Mouse (Mus musculus) heart, adult 2 months (tissue): Measurements from ENCODE around the gene Prrt3. TPM values are rescaled to one million over a fixed set of nuclear protein-coding genes. Genes with fewer than 3 reads are reported as not detected.

Source experiments
- DNase-seq, 2 experiments: peaks; one replicate each; pipeline ENCODE4 v3.0.0; 2021
- H3K27ac ChIP-seq: fragments of 200-600 bp; 2 replicates; pipeline ENCODE4 v1.8.1; 2022
- H3K27me3 ChIP-seq: fragments of 200-500 bp; 2 replicates; pipeline ENCODE4 v1.6.1; 2012; ENCODE audit warnings: mild to moderate bottlenecking, low read length, inconsistent platforms, mixed read lengths; ENCODE audit not compliant: control insufficient read depth, insufficient read depth
- H3K36me3 ChIP-seq: fragments of 200-500 bp; 2 replicates; pipeline ENCODE4 v1.6.1; 2012; ENCODE audit warnings: low read length, inconsistent platforms; ENCODE audit not compliant: control insufficient read depth, insufficient read depth
- H3K4me1 ChIP-seq: fragments of 200-500 bp; 2 replicates; pipeline ENCODE4 v1.6.1; 2011; ENCODE audit warnings: low read length; ENCODE audit not compliant: control insufficient read depth, insufficient read depth
- H3K4me3 ChIP-seq: fragments of 200-600 bp; 2 replicates; pipeline ENCODE4 v1.8.1; 2022
- H3K79me2 ChIP-seq: fragments of 200-500 bp; replicated peaks from 2 replicates; pipeline ENCODE4 v1.6.1; 2012; ENCODE audit warnings: mild to moderate bottlenecking, inconsistent platforms, low read length, moderate library complexity, mixed read lengths; ENCODE audit not compliant: control insufficient read depth, insufficient read depth
- H3K9ac ChIP-seq: fragments of 200-500 bp; 2 replicates; pipeline ENCODE4 v1.6.1; 2012; ENCODE audit warnings: low read depth, mild to moderate bottlenecking, control low read depth, inconsistent platforms, low read length, mixed read lengths
- CTCF ChIP-seq: fragments of 200-600 bp; IDR thresholded peaks from 2 replicates; pipeline ENCODE4 v1.8.1; 2022; ENCODE audit warnings: antibody characterized with exemption, mild to moderate bottlenecking, moderate library complexity
- EP300 ChIP-seq: fragments of 200-500 bp; IDR thresholded peaks from 2 replicates; pipeline ENCODE4 v1.6.1; 2011; ENCODE audit warnings: low read depth, low read length, control low read depth; ENCODE audit not compliant: insufficient read depth
- POLR2A ChIP-seq: fragments of 200-500 bp; IDR thresholded peaks from 2 replicates; pipeline ENCODE4 v1.6.1; 2011; ENCODE audit warnings: mild to moderate bottlenecking, low read depth, low read length, control low read depth; ENCODE audit not compliant: insufficient read depth
- WGBS: fragments of 180-500 bp; shearing (Covaris S2); methylation state at CpG from one replicate; pipeline ENCODE4 v1.1.7; 2018; 5-methylcytosine and 5-hydroxymethylcytosine counted together
- intact Hi-C: fragments of 180-260 bp; cut with DNase I; formaldehyde crosslinking; loops from one replicate; pipeline ENCODE4 v1.15.1; 2025
- microRNA-seq, 2 experiments: library from miRNA; unstranded; fragments of <30 nt; microRNA quantifications; one replicate each; pipeline ENCODE4 v1.2.0; 2021
- polyA plus RNA-seq: library from polyadenylated mRNA; depleted of rRNA; stranded (reverse); fragments of >200 nt; gene quantifications from 2 replicates; pipeline ENCODE4 v1.2.3, GENCODE M21; 2012; rRNA removed
- total RNA-seq, 2 experiments: library from RNA; stranded (reverse); gene quantifications; 2 replicates each; pipeline ENCODE4 v1.2.3; 2021

Gene Prrt3
- total and polyA plus RNA-seq, 3 experiments = not detected

- Histone ChIP-seq H3K4me1 (peaks cover 3% of the 10 kb centered on the region), H3K9ac (no peak overlapping the region), H3K27me3 (no peaks in the 10 kb centered on the region), H3K36me3 (no peaks in the 10 kb centered on the region), H3K79me2 (no peaks in the 10 kb centered on the region), H3K4me3 (no peak overlapping the region), H3K27ac (no peak overlapping the region)
- TF ChIP-seq EP300 (no peak), CTCF (no peak), POLR2A (no peak)
- no peak for DNase-seq
- WGBS = 55% methylated on average over 5 of the region's 5 CpGs
- intact Hi-C loops = no loop called here
Observed at GRCm38 (mm10) chr6:113455007-113455406, 46.7 kb downstream of the Prrt3 start.

DNA sequence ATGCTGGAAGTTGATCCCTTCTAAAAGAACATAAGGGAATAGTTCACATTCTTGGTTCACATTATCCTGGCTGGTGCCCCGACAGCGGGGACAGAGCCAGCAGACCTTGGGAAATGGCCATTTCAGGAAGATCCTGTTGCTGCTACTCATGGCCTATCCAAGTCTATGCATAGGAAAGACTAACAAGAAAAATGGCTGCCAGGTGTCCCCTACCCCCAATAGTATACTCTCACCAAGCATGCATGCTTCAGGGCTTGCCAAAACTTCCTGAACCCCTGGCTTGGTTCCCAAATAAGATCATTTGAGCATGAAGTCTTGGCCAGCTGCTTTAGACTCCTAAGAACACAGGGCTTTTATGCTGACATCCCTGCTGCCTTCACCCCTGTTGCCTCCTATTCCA, 49.9 kb downstream of the Prrt3 start:
- Histone ChIP-seq H3K4me1 (peaks cover 3% of the 10 kb centered on the region), H3K79me2 (no peaks in the 10 kb centered on the region), H3K9ac (no peak overlapping the region), H3K27ac (no peak overlapping the region), H3K36me3 (0 out of 2 replicates have a peak, but pooled peaks cover 2% of the 10 kb centered on the region), H3K27me3 (no peaks in the 10 kb centered on the region), H3K4me3 (no peak overlapping the region)
- no peak for DNase-seq
- TF ChIP-seq EP300 (no peak), POLR2A (no peak), CTCF (no peak)
- WGBS = 33% methylated on average over 2 of the region's 2 CpGs
- intact Hi-C loops = no loop called here

DNA sequence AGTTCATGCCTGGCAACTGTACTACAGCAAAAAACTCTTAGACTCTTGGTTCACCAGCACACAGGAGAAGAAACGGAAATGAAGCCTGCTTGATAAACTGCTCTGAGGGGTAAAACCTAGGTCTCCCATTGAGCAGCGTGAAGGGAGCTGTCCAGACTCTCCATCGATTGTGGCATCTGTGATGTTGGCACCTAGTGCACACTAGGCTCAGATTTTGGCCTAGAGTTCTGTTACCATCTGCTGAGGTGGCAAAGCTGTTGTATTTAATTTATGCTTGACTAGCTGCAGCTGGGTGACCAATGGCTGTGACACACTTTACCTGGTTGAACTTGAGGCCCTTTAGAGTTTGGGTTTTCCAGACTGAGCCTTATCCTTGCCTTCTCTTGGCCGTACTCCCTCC, 54.1 kb downstream of the Prrt3 start:
- H3K79me2 ChIP-seq = no peaks in the 10 kb centered on the region; the same call in 1 of the 2 replicates
- H3K4me1 ChIP-seq = peaks cover 5% of the 10 kb centered on the region
- no peaks in the 10 kb centered on the region for H3K27me3 ChIP-seq
- H3K9ac ChIP-seq = no peak overlapping the region
- 97% methylated on average over 4 of the region's 4 CpGs for WGBS
- no peak for TF ChIP-seq CTCF
- no peak for TF ChIP-seq POLR2A
- no peak for TF ChIP-seq EP300
- 0 out of 2 replicates have a peak, but pooled peaks cover 2% of the 10 kb centered on the region for H3K36me3 ChIP-seq
- H3K27ac ChIP-seq = no peak overlapping the region
- intact Hi-C loops = no loop called here
- no peak overlapping the region for H3K4me3 ChIP-seq
- no peak for DNase-seq

GRCm38 (mm10) chr6:113444207-113444965, 57.3 kb downstream of the Prrt3 start:
- Histone ChIP-seq H3K27ac (no peak overlapping the region), H3K4me3 (no peak overlapping the region), H3K9ac (no peak overlapping the region), H3K27me3 (no peaks in the 10 kb centered on the region), H3K4me1 (peaks cover 2% of the 10 kb centered on the region), H3K79me2 (no peaks in the 10 kb centered on the region; the same call in 1 of the 2 replicates), H3K36me3 (0 out of 2 replicates have a peak, but pooled peaks cover 2% of the 10 kb centered on the region)
- TF ChIP-seq EP300 (no peak), CTCF (no peak), POLR2A (no peak)
- DNase-seq = no peak
- 83% methylated on average over 8 of the region's 8 CpGs for WGBS
- intact Hi-C loops = loop anchor here (5.0 kb wide), 1 partner anchor 38 kb away; the partner anchor contains the start of gene Creld1

Small RNA genes within 50 kb of the gene (microRNA-seq; reads per million reads assigned to microRNA genes)
- 0 reads per million in 2 experiments for gene Gm23365

Other genes with a start within 250 kb of the Prrt3 start
- gene Cpne9, start 219.6 kb downstream of the Prrt3 start, total RNA-seq = under 1 TPM in 1 of 2 experiments, not detected in 1; 0.09 TPM
- 0.02 and 0.12 TPM in 2 replicates for gene Cpne9, start 219.6 kb downstream of the Prrt3 start, polyA plus RNA-seq
- 10 to 100 TPM; 11.0 to 14.4 TPM for gene Brpf1, start 194.8 kb downstream of the Prrt3 start, total RNA-seq
- 9.9 and 12.8 TPM in 2 replicates for gene Brpf1, start 194.8 kb downstream of the Prrt3 start, polyA plus RNA-seq
- 1 to 10 TPM; 5.0 to 5.7 TPM for gene Ogg1, start 175.0 kb downstream of the Prrt3 start, total RNA-seq
- 10.2 and 10.3 TPM in 2 replicates for gene Ogg1, start 175.0 kb downstream of the Prrt3 start, polyA plus RNA-seq
- gene Camk1, start 157.9 kb downstream of the Prrt3 start, total RNA-seq = 10 to 100 TPM; 63.0 to 68.2 TPM
- gene Camk1, start 157.9 kb downstream of the Prrt3 start, polyA plus RNA-seq = 74.8 and 98.0 TPM in 2 replicates
- 10 to 100 TPM; 23.5 to 24.2 TPM for gene Tada3, start 124.0 kb downstream of the Prrt3 start, total RNA-seq
- 16.1 and 16.2 TPM in 2 replicates for gene Tada3, start 124.0 kb downstream of the Prrt3 start, polyA plus RNA-seq
- 10 to 100 TPM; 66.4 to 66.9 TPM for gene Arpc4, start 123.8 kb downstream of the Prrt3 start, total RNA-seq
- 26.6 and 34.2 TPM in 2 replicates for gene Arpc4, start 123.8 kb downstream of the Prrt3 start, polyA plus RNA-seq
- gene Ttll3, start 112.7 kb downstream of the Prrt3 start, total RNA-seq = 1 to 10 TPM in 1 of 2 experiments, under 1 TPM in 1; 0.97 to 1.5 TPM
- 3.2 and 4.8 TPM in 2 replicates for gene Ttll3, start 112.7 kb downstream of the Prrt3 start, polyA plus RNA-seq
- 10 to 100 TPM in 1 of 2 experiments, 1 to 10 TPM in 1; 8.3 to 10.3 TPM for gene Rpusd3, start 82.6 kb downstream of the Prrt3 start, total RNA-seq
- gene Rpusd3, start 82.6 kb downstream of the Prrt3 start, polyA plus RNA-seq = 30.4 and 39.0 TPM in 2 replicates
- gene Cidec, start 66.2 kb downstream of the Prrt3 start, total RNA-seq = 10 to 100 TPM in 1 of 2 experiments, 1 to 10 TPM in 1; 7.8 to 10.6 TPM
- 36.8 and 77.7 TPM in 2 replicates for gene Cidec, start 66.2 kb downstream of the Prrt3 start, polyA plus RNA-seq
- 10 to 100 TPM; 21.1 to 22.5 TPM for gene Jagn1, start 59.4 kb downstream of the Prrt3 start, total RNA-seq
- 43.3 and 57.2 TPM in 2 replicates for gene Jagn1, start 59.4 kb downstream of the Prrt3 start, polyA plus RNA-seq
- 1 to 10 TPM in 1 of 2 experiments, under 1 TPM in 1; 0.55 to 1.1 TPM for gene Il17re, start 43.4 kb downstream of the Prrt3 start, total RNA-seq
- gene Il17re, start 43.4 kb downstream of the Prrt3 start, polyA plus RNA-seq = 1.2 and 1.9 TPM in 2 replicates
- gene Il17rc, start 30.5 kb downstream of the Prrt3 start, total RNA-seq = 1 to 10 TPM; 6.5 to 7.5 TPM
- gene Il17rc, start 30.5 kb downstream of the Prrt3 start, polyA plus RNA-seq = 12.1 and 13.6 TPM in 2 replicates
- 10 to 100 TPM; 53.0 to 56.7 TPM for gene Creld1, start 18.6 kb downstream of the Prrt3 start, total RNA-seq
- gene Creld1, start 18.6 kb downstream of the Prrt3 start, polyA plus RNA-seq = 32.4 and 41.4 TPM in 2 replicates
- gene Emc3, start 29.7 kb upstream of the Prrt3 start, total RNA-seq = 10 to 100 TPM; 52.5 to 58.2 TPM
- gene Emc3, start 29.7 kb upstream of the Prrt3 start, polyA plus RNA-seq = 41.0 and 66.3 TPM in 2 replicates
- under 1 TPM in 1 of 2 experiments, not detected in 1; 0.18 TPM for gene Fancd2, start 29.8 kb upstream of the Prrt3 start, total RNA-seq
- 0.29 and 0.61 TPM in 2 replicates for gene Fancd2, start 29.8 kb upstream of the Prrt3 start, polyA plus RNA-seq
- not detected for gene Fancd2os, start 98.8 kb upstream of the Prrt3 start, total RNA-seq
- gene Fancd2os, start 98.8 kb upstream of the Prrt3 start, polyA plus RNA-seq = not detected in 2 replicates
- gene Brk1, start 102.8 kb upstream of the Prrt3 start, total RNA-seq = 10 to 100 TPM; 60.4 to 70.2 TPM
- 128 and 199 TPM in 2 replicates for gene Brk1, start 102.8 kb upstream of the Prrt3 start, polyA plus RNA-seq
- 1 to 10 TPM; 8.3 to 8.6 TPM for gene Vhl, start 122.0 kb upstream of the Prrt3 start, total RNA-seq
- gene Vhl, start 122.0 kb upstream of the Prrt3 start, polyA plus RNA-seq = 11.2 and 12.0 TPM in 2 replicates
- gene Irak2, start 136.5 kb upstream of the Prrt3 start, total RNA-seq = 10 to 100 TPM; 10.4 to 13.6 TPM
- 12.5 and 12.9 TPM in 2 replicates for gene Irak2, start 136.5 kb upstream of the Prrt3 start, polyA plus RNA-seq
- gene Tatdn2, start 195.1 kb upstream of the Prrt3 start, total RNA-seq = 10 to 100 TPM; 66.7 to 71.9 TPM
- gene Tatdn2, start 195.1 kb upstream of the Prrt3 start, polyA plus RNA-seq = 17.3 and 36.1 TPM in 2 replicates
- gene Ghrl, start 217.9 kb upstream of the Prrt3 start, total RNA-seq = not detected
- gene Ghrl, start 217.9 kb upstream of the Prrt3 start, polyA plus RNA-seq = 0.76 and 1.1 TPM in 2 replicates
- gene Sec13, start 238.8 kb upstream of the Prrt3 start, total RNA-seq = 10 to 100 TPM; 66.8 to 68.8 TPM
- gene Sec13, start 238.8 kb upstream of the Prrt3 start, polyA plus RNA-seq = 84.4 and 106 TPM in 2 replicates